Mouse (Mus musculus) heart, postnatal 10 days (tissue): ENCODE measurements around the gene Cds1. TPM values are rescaled to one million over a fixed set of nuclear protein-coding genes. Genes with fewer than 3 reads are reported as not detected.
A peak's percentile ranks its signal among the peaks of the same experiment; 100 is the strongest.
"Not testable (repeated sequence)": the region's sequence is repeated elsewhere in the genome, so short reads cannot be mapped to it uniquely, and the experiment has no call there.

Experiments used
- DNase-seq, 2 experiments: peaks; one replicate each; pipeline ENCODE4 v3.0.0; 2021
- intact Hi-C: fragments of 180-260 bp; cut with DNase I; formaldehyde crosslinking; loops from one replicate; pipeline ENCODE4 v1.15.1; 2025
- total RNA-seq, 2 experiments: library from RNA; stranded (reverse); gene quantifications; 2 replicates each; pipeline ENCODE4 v1.2.3; 2021

Cds1 gene
- total RNA-seq, 2 experiments from 2014 or later: 4.5 to 5.3 TPM

DNA sequence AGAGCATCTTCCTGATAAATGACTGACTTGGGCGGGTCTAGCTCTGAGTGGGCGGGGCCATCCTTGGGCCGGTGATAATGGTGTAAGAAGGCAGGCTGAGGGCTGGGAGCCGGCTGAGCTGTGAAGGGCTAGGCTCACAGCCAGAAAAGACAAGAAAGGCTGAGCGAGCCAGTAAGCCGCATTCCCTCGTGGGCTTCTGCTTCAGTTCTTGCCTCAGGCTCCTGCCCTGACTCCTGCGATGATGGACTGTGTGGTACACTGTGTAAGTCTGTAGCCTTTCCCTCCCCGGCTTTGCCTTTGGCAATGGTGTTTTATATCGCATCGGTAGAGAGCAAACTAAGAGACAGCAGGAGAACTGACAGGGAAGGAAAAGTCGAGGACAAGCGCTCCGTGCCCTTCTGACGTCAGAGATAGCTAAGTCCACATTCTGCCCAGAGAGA is 61.6 kb downstream of the Cds1 start:
- DNase-seq: peak; percentile 63 to 68

DNA sequence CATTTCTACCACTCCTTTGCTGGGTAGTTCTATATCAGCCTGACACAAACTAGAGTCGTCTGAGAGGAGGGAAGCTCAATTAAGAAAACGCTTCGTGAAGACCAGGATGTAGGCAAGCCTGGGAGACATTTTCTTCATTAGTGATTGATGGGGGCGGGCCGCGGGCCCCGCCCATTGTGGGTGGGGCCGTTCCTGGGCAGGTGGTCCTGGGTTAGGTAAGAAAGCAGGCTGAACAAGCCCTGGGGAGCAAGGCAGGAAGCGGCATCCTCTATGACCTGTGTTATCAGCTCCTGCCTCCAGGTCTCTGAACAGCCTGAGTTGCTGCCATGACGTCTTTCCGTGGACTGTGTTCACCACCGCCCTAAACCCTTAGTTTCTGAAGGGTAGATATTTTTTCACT is 62.5 kb downstream of the Cds1 start:
- intact Hi-C loops: no loop called here
- DNase-seq: no peak

More for the DNA sequence above, 61.6 kb downstream of the Cds1 start:
- intact Hi-C loops: no loop called here

DNA sequence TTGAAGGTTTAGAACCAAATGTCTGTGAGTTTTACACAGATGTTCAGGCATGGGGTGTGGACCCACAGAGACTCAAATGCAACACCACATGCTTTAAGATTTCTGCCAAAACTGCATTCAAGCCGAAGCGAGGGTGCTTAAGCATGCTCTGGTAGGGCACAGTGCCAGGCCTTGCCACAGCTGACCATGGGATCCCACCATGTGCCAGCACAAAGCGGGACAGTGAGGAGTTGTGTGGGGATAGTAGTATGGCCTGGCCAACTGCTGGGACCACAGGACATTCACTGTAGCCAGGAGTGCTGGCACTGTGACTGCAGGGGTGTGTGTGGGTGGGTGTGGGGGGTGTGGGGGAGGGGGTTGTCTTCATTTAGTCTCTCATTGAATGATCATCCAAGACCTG is 64.0 kb downstream of the Cds1 start:
- intact Hi-C loops: no loop called here
- peak in 1 of 2 experiments; percentile 14 for DNase-seq

DNA sequence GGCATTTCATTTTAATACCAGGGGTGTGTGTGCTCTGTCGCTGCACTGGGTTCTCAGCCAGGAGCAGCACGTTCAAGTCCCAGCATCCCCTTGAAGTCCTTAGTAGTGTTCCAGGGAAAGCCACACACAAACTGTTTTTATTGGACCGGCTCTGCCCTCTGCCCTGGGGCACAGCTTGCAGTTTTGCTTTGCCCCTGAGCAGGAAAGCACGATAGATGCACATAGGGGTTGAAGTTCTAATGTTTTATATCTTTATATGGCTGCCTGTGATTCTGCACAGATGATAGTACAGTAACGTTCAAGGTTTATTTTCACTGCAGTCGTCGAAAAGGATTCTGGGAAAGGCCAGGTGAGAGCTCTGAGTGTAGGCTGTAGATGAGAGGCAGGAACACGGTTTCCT is 65.2 kb downstream of the Cds1 start:
- DNase-seq: no peak
- intact Hi-C loops: no loop called here

GRCm38 (mm10) chr5:101832042-101832441 is 67.1 kb downstream of the Cds1 start:
- no peak for DNase-seq

GRCm38 (mm10) chr5:101832991-101833390 is 68.1 kb downstream of the Cds1 start:
- intact Hi-C loops: no loop called here
- DNase-seq: no peak

More at GRCm38 (mm10) chr5:101832042-101832441, 67.1 kb downstream of the Cds1 start:
- intact Hi-C loops: no loop called here

DNA sequence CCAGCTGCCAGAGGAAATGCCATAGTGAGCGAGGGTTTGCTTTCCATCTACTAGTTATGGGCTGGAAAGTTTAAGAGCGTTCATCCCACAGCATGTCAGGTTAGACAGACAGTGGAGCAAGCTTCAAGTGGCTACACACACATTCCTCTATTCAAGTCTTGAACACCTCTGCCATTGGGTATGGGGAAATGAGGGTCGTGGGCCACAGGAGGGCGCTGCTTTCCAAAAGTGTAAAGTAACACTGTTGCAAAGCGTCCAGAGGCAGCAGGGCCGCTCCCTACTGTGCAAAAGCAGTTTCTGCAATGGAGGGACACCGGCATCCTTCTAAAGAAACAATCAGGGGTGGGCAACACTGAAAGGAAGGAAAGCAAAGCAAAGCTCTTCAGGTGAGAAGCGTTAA is 68.9 kb downstream of the Cds1 start:
- DNase-seq: no peak
- intact Hi-C loops: no loop called here

DNA sequence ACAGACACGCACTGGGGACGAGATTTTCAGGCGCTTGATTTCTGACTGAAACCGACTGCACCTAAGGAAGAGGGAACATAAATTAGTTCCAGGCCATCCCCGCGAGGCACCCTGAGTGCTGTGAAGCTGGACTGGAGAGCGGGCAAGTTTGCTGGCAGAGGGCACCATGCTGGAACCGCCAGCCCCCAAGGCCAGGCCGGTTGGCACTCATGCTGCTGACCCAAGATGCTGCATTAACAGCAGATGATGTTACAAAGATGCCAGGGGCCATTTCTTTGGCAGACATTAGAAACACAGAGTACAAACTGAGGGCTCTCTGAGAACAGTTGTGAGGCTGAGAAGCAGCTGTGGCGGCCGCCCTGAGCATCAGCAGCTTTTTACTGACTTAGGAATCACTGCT is 71.3 kb downstream of the Cds1 start:
- intact Hi-C loops: no loop called here
- no peak for DNase-seq

- DNase-seq, intact Hi-C loops: not testable (repeated sequence)
Observed at GRCm38 (mm10) chr5:101837605-101838004, 72.7 kb downstream of the Cds1 start.

DNA sequence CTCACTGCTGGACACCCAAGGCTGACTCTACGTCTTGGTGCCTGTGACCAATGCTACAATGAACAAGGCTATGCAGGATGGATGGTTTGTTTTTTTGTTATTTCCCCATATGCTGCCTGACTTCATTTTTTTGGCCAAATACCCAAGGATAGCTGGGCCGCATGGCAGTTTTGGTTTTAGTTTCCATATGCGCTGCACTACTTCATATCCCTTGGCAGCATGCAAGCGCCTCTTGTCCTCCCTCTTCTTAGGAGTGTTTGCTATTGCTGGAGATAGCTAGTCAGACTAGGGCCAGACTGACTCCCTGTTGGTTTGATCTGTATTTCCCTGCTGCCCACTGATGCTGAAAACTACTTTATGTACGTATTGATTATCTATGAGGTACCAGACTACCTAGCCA is 75.5 kb downstream of the Cds1 start:
- no peak for DNase-seq
- intact Hi-C loops: no loop called here

DNA sequence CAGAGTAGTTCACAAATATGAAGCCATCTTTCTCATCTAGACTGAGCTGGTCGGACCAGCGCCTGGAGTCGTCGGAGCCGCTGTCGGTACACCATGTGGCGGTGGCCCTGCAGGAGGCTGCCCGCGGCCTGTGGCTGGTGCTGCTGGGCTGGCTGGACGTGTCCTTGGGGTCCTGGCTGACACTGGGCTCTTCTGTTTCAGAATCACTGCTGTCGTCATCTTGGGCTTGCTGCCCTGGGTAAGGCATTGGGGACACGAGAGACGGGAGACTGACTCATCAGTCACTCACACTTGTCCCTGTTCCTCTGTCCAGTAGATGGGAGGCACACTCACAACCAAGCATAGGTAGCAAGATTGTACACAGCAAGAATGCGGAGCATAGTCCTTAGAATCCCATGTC is 80.1 kb downstream of the Cds1 start:
- DNase-seq: no peak
- intact Hi-C loops: no loop called here

- intact Hi-C loops: no loop called here
- no peak for DNase-seq
Observed at GRCm38 (mm10) chr5:101845930-101846329, 81.0 kb downstream of the Cds1 start.

GRCm38 (mm10) chr5:101847323-101847722 is 82.4 kb downstream of the Cds1 start:
- intact Hi-C loops: no loop called here
- DNase-seq: no peak

- intact Hi-C loops: no loop called here
- no peak for DNase-seq
Observed at GRCm38 (mm10) chr5:101847762-101848161, 82.8 kb downstream of the Cds1 start.

DNA sequence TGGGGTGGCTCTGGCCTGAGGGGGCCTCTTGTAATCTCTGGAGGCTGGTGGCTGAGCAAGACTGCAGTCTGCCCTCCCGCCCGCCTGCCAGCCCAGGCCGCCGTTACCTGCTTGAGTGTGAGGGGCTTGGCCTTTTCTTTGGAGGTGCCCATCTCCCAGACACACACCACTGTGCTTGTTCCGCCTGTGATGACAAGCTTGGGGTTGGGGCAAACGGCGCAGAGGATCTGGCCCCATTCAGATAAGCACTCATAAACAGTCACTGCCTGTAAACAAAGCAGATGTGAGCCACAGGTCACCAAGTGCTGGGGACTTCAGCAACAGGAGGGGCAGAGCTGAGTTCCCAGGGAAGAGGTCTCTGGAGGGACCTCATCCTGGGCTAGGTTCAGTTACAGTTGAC is 86.2 kb downstream of the Cds1 start:
- no peak for DNase-seq
- intact Hi-C loops: no loop called here

- intact Hi-C loops: no loop called here
- DNase-seq: no peak
Observed at GRCm38 (mm10) chr5:101852116-101852680, 87.3 kb downstream of the Cds1 start.

DNA sequence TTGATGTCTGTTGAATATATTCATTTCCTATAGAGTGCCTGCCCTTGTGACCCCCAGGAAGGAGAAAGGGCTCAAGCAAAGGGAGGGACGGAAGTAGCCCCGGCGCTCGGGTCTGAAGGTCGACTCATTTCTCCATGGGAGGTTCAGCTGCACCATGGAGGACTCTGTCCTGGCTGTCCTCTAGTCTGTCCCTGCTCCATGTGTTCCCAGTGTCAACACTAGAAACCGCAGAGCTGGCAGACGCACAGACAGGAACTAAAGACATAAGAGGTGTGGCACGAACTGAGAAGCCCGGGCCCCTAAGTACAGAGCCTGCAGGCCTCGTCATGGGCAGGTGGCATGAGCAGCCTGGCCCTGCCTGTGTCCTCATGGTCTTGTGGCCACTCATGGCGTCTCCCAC is 89.2 kb downstream of the Cds1 start:
- no peak for DNase-seq
- intact Hi-C loops: no loop called here

GRCm38 (mm10) chr5:101854667-101855066 is 89.7 kb downstream of the Cds1 start:
- DNase-seq: no peak
- intact Hi-C loops: no loop called here

- intact Hi-C loops: no loop called here
- DNase-seq: no peak
Observed at GRCm38 (mm10) chr5:101855475-101855874, 90.5 kb downstream of the Cds1 start.

GRCm38 (mm10) chr5:101858891-101859436 is 94.0 kb downstream of the Cds1 start:
- no peak for DNase-seq
- intact Hi-C loops: no loop called here

DNA sequence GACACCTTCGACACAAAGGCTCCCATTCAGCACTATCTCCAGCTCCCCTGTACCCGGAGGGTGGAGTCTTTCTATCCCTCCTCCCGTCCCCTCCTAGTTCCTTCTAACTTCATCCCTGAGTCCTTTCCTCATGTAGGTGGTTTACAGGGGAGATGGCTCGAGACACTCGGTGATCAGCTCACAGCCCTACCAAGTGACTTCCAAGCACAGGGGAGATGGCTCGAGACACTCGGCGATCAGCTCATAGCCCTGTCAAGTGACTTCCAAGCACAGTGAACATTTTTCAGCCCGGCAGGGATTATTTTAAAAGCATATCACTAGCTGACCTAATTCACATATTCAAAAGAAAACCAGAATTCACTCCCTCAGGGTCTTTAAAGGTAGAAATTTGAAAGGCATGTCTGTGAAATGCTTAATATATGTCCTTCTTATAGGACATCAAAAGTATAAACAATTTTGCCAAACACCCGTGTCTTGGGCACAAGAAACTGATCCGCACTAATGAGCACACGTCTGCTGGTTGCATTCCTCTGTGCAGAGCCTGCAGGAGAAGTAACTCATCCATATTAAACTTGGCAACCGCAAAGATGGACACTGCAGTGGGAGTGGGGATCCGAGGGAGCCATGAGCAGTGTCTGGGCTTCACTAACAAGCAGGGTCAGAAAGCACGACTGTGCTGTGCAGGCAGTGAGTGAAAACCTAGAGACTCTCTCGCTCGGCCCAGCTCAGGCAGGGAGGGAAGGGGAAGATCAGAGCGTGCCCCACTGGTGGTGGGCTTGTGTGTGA is 97.0 kb downstream of the Cds1 start:
- intact Hi-C loops: no loop called here
- no peak for DNase-seq

DNA sequence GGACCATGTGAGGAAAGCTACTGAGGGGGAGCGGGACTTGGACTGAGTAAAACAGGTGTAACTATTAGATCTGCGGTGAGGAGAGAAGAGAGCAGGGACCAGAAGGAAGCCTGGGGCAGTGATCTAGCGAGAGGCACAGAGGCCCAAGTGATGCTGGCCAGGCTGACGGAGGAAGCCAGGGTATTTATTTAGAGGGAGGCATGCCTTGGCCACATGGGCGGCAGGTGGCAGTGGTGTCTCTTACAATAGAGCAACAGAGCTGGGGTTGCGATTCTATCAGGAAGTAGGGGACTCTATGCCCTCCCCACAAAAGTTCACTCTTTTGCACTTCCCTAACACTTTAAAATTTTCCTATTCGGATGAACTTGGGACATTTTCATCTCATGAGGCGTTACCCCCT is 97.7 kb downstream of the Cds1 start:
- intact Hi-C loops: no loop called here
- DNase-seq: no peak
